Mouse (Mus musculus) layer of hippocampus, postnatal 36 days (tissue): ENCODE measurements around the gene Lrp3. TPM values are rescaled to one million over a fixed set of nuclear protein-coding genes. Genes with fewer than 3 reads are reported as not detected.

ENCODE experiments used
- total RNA-seq, 2 experiments: library from RNA; stranded (reverse); gene quantifications; 2 replicates each; pipeline ENCODE4 v1.2.3; 2021

Lrp3 gene
- total RNA-seq, 2 experiments from 2014 or later = 72.8 to 73.5 TPM

Other genes starting within 250 kb of the Lrp3 start
- gene Cebpg, start 158.9 kb downstream of the Lrp3 start, total RNA-seq = 10 to 100 TPM; 34.3 to 35.9 TPM
- 10 to 100 TPM; 15.4 to 17.3 TPM for gene Cebpa, start 96.2 kb downstream of the Lrp3 start, total RNA-seq
- gene Slc7a10, start 29.1 kb downstream of the Lrp3 start, total RNA-seq = 10 to 100 TPM; 50.4 to 53.2 TPM
- 10 to 100 TPM; 25.4 to 26.8 TPM for gene Gpatch1, start 102.9 kb upstream of the Lrp3 start, total RNA-seq
- 1 to 10 TPM; 4.0 to 6.0 TPM for gene Rhpn2, start 118.7 kb upstream of the Lrp3 start, total RNA-seq
- gene Faap24, start 181.3 kb upstream of the Lrp3 start, total RNA-seq = 1 to 10 TPM; 5.0 to 5.4 TPM
- 10 to 100 TPM; 18.7 to 21.1 TPM for gene Cep89, start 181.5 kb upstream of the Lrp3 start, total RNA-seq
- gene Slc7a9, start 233.3 kb upstream of the Lrp3 start, total RNA-seq = not detected